Mouse (Mus musculus) left cerebral cortex, postnatal 14 days (tissue): ENCODE results near the gene Zfp36l2. TPM values are rescaled to one million over a fixed set of nuclear protein-coding genes. Genes with fewer than 3 reads are reported as not detected.
A peak's percentile ranks its signal among the peaks of the same experiment; 100 is the strongest.
"Not testable (repeated sequence)": the region's sequence is repeated elsewhere in the genome, so short reads cannot be mapped to it uniquely, and the experiment has no call there.

ENCODE experiments used
- DNase-seq, 2 experiments: peaks; one replicate each; pipeline ENCODE4 v3.0.0; 2021 to 2022; ENCODE audit warnings: low spot score in 2 of 2, mixed read lengths in 1 of 2
- intact Hi-C: fragments of 180-260 bp; cut with DNase I; formaldehyde crosslinking; loops from one replicate; pipeline ENCODE4 v1.15.1; 2025
- total RNA-seq, 2 experiments: library from RNA; stranded (reverse); gene quantifications; 2 replicates each; pipeline ENCODE4 v1.2.3; 2021

The Zfp36l2 gene
- total RNA-seq, 2 experiments from 2014 or later, result 16.6 to 26.1 TPM

DNA sequence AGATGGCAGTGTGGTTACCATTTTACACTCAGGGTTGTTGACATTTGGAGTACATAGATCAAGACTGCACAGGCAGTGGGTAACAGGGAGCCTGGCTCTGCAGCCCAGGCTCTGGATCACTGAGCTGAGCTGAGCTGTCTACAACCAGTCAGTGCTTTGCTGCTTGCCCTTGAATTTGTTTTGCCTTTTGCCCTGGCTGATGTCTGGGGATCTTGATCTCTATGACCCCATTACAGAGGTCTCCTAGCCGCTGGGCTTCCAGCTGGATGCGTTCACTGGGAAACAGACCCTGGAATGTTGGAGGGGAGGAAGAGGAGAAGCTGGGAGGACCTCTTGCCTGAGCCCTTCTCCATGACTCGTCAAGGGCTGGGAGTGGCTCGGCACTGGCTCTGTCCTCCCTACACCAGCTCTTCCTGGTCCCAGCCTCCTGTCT is 10.2 kb upstream of the Zfp36l2 start:
- DNase-seq, result no peak
- intact Hi-C loops, result no loop called here

DNA sequence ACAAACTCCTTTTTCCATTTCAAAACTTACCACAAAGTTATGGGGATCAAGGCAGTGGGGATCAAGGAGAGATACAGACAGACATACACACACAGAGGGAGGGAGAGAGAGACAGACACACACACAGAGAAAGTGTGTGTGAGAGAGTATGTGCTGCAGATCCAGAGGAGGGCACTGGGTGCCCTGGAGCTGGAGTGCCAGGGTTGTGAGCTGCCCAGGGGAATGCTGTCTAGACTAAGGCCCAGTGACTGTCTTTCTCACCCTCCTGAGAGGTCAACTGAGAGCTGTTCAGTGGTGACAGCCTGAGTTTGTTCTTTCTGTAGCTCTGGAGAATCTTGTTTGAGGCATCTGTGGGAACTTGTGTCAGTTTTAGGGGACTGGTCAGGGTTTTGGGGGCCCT is 8.6 kb upstream of the Zfp36l2 start:
- no peak for DNase-seq
- intact Hi-C loops, result no loop called here

DNA sequence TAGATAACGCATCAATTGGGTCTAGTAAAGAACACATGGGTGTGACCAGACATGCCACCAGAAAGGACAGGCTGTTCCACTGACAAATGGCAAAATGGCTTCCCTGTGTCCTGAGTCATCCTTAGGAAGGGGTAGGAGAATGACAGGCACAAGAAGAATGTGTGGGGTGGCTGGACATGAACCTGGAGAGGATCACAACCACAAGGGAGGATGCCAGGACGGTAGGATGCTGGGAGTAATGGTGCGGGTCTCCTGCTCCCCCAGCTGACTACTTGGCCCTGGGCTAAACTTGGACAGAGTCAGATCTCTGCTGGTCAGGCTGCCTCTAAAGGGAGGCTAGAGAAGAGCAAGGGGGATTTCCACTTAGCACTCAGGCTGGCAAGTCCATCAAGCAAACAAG is 8.1 kb upstream of the Zfp36l2 start:
- intact Hi-C loops, result no loop called here
- DNase-seq, result no peak

DNA sequence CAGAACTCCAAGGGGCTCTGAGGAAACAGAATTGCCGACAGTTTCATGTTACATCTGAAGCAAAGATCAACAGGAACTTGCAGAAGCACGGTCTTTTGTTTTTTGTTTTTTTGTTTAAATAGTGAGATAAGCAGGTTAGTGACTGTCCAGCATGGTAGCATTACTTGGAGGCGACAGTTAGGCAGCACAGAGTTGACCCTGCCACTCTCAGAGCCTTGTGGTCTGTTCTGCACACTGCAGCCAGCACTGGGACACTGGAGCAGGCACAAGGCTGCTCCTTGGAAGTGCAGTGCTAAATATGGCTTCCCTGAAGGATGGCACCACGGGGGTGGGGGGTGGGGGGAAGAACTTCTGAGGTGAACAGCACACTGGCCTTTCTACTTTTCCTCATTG is 7.3 kb upstream of the Zfp36l2 start:
- intact Hi-C loops, result no loop called here
- DNase-seq, result no peak

DNA sequence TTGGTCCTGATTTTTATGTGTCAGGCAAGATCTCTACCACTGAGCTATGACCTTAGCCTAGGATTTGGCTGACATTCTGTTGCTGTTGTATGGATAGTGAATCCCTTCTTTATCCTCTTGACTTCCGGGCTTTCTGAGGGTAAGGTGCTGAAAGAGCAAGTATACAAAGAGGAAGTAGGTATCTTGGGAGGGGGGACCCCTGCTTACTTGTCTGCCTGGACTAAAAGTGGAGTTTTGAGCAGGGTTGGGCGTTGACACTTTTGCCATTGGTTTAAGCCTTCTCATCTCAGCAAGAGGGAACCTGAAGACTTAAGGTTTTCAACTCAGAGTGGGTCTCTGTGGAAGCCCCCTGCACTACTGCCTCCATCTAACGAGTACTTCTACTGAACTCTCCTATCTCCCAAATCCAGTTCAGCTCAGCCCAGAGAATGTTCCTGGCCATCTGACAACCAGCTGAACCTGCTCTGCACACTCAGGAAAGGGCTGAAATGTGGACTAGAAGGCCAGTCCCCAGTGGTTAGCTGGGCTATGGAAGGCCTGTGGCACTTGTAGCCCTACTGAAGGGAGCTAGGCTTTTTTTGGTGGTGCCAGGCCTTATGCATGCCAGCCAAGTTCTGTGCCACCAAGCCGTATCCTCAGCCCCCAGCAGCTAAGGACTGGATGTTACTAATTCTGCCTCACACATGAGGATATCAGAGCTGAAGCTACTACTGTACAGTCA is 6.7 kb upstream of the Zfp36l2 start:
- no peak for DNase-seq
- intact Hi-C loops, result loop anchor here (5.0 kb wide), 1 partner anchor 222 kb away; no protein-coding TSS in a partner anchor

DNA sequence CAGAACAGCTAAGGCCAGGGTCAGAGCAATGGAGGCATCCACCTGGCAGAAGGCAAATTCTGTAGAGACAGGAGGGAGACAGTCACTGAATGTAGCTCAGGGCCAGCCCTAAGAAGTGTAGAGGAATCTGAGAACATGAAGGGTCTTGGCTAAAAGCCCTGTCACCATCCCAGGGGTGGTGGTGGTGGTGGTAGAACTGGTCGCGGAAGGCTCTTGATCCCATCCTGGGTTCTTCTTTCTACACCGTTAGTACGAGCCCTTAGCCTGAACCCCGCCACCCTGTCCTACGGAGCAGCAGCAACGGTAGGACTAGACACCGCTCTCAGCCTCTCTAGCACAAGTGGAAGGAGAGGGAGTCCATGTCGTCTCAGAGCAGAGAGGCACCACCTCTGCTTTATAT is 5.7 kb upstream of the Zfp36l2 start:
- intact Hi-C loops, result loop anchor here (2.0 to 5.0 kb wide), 2 partner anchors 221 to 291 kb away; no protein-coding TSS in a partner anchor
- no peak for DNase-seq

DNA sequence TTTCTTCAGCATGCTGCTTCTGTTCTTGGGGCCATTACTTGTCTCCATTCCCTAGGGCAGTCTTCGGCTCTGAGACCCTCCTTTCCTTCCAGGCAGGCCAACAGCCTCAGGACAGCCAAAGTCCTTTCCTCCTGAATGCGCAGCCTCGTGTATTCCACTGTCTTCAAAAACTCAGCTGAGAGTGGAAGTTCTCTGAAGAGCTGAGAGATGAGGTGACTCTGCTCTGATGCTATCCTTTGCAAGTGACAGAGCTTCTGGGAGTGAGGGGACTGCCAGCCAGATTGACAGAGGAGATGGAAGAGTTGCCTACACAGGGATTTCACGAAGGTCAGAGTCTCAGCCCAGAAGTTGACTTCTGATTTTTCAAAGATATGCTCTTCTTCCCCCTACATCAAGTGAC is 4.2 kb upstream of the Zfp36l2 start:
- DNase-seq, result no peak
- intact Hi-C loops, result loop anchor here (1.0 to 5.0 kb wide), 4 partner anchors 164 to 289 kb away; no protein-coding TSS in a partner anchor

DNA sequence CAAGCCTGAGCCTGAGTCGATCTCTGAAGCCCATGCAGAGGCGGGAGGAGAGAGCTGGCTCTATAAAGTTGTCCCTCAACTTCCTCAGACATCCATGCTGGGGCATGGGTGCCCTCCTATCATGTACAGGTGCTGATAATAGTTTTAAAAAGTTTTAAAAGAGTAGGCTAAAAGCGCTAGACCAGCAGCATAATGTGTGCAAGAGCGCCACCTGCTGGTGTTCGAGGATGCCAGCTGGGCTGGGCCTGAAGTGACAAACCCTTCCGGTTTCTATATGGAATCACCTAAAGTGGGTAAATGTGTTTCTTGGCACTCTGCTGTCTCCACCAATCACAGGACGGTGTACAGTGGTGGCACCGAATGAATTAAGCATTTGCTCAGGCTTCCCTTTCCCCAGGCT is 3.1 kb upstream of the Zfp36l2 start:
- peak; percentile 82 to 86 for DNase-seq
- intact Hi-C loops, result loop anchor here (1.0 to 5.0 kb wide), 3 partner anchors 163 to 219 kb away; no protein-coding TSS in a partner anchor

DNA sequence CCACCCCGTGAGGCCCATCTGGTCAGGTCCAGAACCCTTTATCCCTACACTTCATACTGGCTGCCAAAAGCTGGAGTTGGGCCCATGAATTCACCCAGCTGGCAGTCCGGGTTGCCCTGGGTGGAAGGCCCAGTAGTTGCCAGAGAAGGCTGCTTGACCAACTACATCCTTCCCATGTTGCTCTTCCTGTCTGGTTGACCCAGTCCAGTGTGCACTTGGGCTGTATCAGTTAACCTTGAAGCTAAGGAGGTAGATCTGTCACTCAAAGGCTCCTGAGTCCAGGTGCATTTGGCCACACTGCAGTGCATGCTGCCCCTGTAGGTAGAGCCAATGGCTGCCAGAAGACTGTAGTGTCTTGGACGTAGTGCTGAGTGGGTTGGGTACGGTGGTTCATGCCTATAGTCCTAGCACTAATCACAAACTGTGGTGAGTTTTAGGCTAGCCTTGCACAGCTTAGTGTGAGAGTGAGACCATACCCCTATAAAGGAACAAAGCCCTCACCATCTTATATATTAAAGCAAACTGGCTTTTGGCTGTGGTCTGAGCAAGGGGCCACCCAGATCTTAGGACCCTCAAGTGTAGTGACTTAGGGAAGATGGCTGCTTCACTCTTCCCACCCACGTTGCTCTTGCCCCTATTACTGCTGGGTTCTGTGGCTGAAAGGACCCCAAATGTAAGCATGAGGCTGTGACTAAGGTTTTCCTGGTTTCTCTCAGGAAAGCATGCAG is 1.5 kb upstream of the Zfp36l2 start:
- no peak for DNase-seq
- intact Hi-C loops, result loop anchor here (5.0 kb wide), 1 partner anchor 77 kb away; no protein-coding TSS in a partner anchor

DNA sequence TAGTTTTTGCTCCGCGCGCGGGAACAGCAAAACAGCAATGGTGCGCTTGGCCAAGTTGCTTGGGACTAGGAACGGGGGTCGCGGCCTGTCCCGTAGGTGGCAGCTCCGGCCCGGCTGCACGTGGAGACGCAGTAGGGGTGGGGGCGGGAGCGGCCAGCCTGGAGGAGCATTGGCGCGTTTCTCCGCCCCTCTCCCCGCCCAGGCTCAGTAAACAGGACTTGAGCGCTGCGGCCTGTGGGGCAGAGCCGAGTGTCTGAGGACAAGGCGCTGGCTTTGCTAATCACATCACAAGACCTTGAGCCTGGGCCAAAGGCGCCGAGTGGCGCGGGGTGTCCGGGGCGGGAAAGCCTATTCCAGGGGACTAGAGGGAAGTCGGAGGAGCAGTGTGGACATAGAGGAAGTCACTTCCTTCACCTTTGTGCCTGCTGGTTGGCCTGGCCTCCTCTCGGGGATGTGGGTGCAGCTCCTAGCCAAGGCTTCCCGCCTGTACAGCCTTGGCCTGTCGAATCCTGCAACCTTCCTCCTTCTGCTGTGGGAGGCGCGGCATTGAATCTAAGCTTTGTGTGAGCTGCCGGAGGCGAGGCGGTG is 721 bp upstream of the Zfp36l2 start:
- peak; percentile 75 to 79 for DNase-seq
- intact Hi-C loops, result loop anchor here (5.0 kb wide), 1 partner anchor 76 kb away; no protein-coding TSS in a partner anchor

DNA sequence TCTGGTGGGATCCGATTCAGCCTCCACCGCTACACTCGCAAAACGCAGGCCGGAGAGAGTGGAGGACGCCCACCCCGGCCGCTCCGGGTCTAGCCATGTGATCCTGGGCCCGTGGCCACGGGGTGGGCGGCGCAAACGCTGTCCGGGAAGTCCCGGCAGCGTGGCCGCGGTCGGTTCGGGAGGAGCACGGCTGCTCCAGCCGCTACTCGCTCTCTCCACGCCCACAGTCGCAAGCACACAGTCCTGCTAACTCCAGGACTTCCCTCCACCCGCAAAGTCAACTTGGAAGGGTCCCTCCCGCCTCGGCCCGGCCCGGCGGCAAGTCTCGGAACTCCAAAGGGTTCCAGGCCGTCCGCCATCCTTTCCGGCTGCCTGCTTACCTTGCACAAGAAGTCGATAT is 483 bp downstream of the Zfp36l2 start:
- not testable (repeated sequence) for DNase-seq
- intact Hi-C loops, result loop anchor here (5.0 kb wide), 1 partner anchor 75 kb away; no protein-coding TSS in a partner anchor

DNA sequence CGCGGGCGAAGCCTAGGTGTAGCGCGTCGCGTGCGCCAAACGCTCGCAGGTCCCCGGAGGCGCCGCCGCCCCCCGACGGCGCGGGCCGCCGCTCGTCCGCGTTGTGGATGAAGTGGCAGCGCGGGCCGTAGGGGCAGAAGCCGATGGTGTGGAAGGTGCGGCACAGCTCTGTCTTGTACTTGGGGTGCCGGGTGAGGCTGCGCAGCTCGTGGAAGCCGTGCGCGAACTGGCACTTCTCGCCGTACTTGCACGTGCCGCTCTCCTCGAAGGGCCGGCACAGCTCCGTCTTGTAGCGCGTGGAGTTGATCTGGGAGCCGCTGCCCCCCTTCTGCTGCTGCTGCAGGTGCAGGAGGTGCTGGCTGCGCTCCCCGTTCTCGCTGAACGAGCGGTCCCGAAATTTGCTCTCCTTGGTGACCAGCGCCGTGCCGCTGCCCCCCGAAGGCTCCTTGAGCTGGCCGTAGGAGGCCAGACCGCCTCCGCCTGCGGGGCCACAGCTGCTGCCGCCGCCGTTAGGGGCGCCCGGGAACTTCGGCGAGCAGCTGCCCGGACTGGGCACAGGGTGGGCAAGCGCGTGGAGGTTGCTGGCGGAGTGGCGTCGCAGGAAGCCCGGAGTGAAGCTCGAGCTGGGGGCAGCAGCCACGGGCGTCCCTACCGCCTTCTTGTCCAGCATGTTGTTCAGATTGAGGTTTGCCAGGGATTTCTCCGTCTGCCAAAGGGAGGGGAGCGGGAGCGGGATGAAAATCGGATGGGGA is 1.1 kb downstream of the Zfp36l2 start:
- intact Hi-C loops, result loop anchor here (5.0 kb wide), 1 partner anchor 74 kb away; no protein-coding TSS in a partner anchor
- DNase-seq, result no peak

DNA sequence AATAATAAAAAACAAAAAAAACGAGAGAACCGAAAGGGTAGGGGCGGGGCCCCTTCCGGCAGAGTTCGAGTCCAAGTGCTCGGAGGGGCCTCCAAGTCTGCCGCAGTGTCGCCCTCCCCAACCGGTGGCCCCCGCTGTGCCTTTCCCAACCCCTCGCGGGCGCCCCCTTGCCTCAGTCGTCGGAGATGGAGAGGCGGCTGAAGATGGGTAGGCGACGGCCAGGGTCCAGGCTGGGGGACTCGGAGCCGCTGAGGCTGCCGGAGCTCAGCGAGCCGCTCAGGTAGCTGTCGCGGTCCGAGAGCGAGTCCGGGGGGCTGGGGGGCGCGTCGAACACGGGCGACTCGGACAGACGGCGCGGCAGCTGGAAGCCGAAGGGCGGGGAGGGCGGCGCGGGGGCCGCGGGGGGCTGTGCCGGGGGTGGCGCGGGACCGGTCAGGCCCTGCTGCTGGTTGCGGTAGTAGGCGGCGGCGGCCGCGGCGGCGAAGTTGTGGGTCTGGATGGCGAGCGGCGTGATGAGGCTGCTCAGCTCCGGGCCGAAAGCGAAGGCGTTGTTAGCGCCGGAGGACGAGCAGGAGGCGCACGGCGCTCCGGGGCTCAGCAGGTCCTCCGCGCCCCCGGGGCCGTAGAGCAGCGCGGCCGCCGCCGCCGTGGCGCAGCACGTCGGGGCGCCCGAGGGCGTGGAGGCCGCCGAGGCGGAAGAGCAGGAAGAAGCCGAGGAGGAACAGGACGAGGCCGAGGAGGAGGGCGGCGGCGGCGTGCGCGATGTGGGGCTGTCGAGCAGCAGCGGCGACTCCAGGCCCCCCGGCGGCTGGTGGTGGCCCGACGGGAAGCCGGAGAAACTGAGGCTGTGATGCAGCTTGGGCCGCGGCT is 1.9 kb downstream of the Zfp36l2 start:
- no peak for DNase-seq
- intact Hi-C loops, result loop anchor here (5.0 kb wide), 1 partner anchor 74 kb away; no protein-coding TSS in a partner anchor

DNA sequence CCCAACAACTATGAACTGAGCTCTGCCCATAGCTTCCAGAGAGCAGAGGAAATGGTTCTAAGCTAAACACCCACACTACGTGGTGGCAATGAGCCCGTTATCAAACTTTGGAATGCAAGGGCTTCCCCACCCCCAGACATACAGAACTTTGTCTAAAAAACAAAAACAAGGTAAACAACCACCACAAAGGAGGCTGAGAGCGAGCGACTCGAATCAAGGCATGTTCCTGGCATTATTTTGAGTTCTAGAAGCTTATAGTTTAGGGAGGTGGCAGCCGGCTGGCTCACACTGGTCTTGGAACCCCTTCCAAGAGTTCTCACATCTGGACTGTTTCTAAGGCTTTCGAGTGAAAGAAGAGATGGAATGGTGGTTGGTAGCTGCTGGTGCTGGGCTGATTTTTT is 2.7 kb downstream of the Zfp36l2 start:
- intact Hi-C loops, result loop anchor here (5.0 kb wide), 1 partner anchor 73 kb away; no protein-coding TSS in a partner anchor
- DNase-seq, result no peak

DNA sequence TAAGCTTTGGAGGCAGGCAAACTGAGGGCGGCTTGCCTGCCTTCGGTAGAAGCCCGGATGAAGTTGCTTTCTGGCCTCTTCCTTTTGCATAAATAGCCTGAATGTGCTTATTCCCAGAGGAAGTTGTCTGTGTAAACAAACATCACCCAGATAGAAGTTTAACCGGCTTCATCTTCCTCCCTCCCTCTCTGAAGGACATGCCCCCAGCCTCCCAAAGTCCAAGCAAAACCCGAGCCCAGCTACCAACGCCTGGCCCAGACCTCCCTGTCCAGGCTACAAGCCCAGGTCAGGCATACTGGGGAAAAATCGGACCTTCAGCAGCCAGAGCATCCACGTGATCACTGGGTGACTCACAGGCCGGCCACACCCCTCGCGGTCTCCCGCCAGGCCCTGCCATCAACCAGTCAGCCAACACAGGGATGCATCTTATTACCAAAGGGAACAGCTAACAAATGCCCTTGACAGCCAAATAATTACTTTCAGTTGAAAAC is 4.4 kb downstream of the Zfp36l2 start:
- intact Hi-C loops, result loop anchor here (2.0 kb wide), 1 partner anchor 155 kb away; no protein-coding TSS in a partner anchor
- DNase-seq, result peak; percentile 62 to 80

DNA sequence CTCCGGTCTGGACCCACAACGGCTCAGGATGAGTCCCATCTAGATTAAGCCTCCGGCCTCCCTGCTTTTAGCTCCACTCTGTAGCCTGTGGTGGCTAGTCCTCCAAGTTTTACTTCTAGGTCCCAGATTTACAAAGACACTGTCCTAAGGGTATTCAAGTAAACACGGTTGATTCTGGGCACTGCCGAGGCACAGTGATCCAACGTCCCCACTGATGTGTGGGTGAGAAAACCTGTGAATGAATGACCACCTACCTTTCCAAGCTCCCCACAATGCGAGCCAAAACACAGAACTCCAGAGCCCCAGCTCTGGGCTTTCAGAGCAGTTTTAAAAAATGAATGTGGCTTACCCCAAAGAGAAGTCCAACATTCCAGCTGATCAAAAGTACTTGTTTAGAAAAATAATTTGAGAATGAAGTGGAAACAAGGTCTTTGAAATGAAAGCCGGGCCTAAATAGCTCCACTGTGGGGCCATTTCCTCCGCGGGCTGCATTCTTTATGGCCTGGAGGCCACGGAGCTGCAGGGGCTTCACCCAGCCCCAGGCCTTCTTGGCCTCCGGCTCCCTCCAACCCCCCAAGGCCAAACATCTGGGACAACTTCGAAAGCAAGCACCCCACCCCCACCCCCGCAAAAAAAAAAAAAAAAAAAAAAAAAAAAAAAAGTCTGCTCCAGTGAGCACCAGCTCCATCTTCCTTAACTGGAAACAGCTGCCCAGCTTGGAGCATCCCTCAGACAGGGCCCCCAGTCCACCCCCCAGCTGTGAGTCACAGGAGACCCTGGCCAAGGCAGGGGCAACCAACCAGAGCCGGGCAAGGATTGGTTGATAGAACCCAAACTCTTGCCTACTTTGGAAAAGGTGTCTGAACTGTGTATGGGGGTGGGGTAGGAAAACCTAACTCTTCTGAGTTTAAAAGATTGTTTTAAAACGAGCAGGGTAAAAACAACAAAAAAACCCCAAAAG is 5.2 kb downstream of the Zfp36l2 start:
- intact Hi-C loops, result loop anchor here (2.0 kb wide), 1 partner anchor 154 kb away; no protein-coding TSS in a partner anchor
- no peak for DNase-seq
